Mouse (Mus musculus) frontal cortex, postnatal 36 days (tissue): ENCODE results near the gene Sec62.

Experiments
- DNase-seq, 2 experiments: peaks; one replicate each; pipeline ENCODE4 v3.0.0; 2022; ENCODE audit warnings: low spot score in 2 of 2

Sec62 gene

GRCm38 (mm10) chr3:30792737-30793402 is at the start of gene Sec62:
Gene Sec62 (plus strand): TSS chr3:30792875.
- peak; percentile 94 for DNase-seq

- peak in 1 of 2 experiments; percentile 28 for DNase-seq
Measured at GRCm38 (mm10) chr3:30742891-30743290, 49.8 kb upstream of the Sec62 start.

GRCm38 (mm10) chr3:30746006-30746405 is 46.7 kb upstream of the Sec62 start, which contains the start of gene Samd7:
Gene Samd7 (plus strand): TSS chr3:30746293.
- no peak for DNase-seq

- DNase-seq: no peak
Measured at GRCm38 (mm10) chr3:30748316-30748715, 44.4 kb upstream of the Sec62 start.

- no peak for DNase-seq
Measured at GRCm38 (mm10) chr3:30754696-30755095, 38.0 kb upstream of the Sec62 start.

- no peak for DNase-seq
Measured at GRCm38 (mm10) chr3:30764877-30765276, 27.8 kb upstream of the Sec62 start.

GRCm38 (mm10) chr3:30765311-30766027 is 27.2 kb upstream of the Sec62 start:
- no peak for DNase-seq

GRCm38 (mm10) chr3:30766177-30766576 is 26.5 kb upstream of the Sec62 start:
- DNase-seq: no peak

- DNase-seq: peak; percentile 23 to 64
Measured at GRCm38 (mm10) chr3:30767271-30767670, 25.4 kb upstream of the Sec62 start.

GRCm38 (mm10) chr3:30769755-30770515 is 22.7 kb upstream of the Sec62 start:
- no peak for DNase-seq

- no peak for DNase-seq
Measured at GRCm38 (mm10) chr3:30771560-30771959, 21.1 kb upstream of the Sec62 start.

- DNase-seq: no peak
Measured at GRCm38 (mm10) chr3:30772631-30773030, 20.0 kb upstream of the Sec62 start.

- peak; percentile 19 to 33 for DNase-seq
Measured at GRCm38 (mm10) chr3:30774677-30775076, 18.0 kb upstream of the Sec62 start.

GRCm38 (mm10) chr3:30777984-30778383 is 14.7 kb upstream of the Sec62 start:
- DNase-seq: no peak

- DNase-seq: no peak
Measured at GRCm38 (mm10) chr3:30788531-30788930, 4.1 kb upstream of the Sec62 start.

- peak; percentile 35 to 38 for DNase-seq
Measured at GRCm38 (mm10) chr3:30793403-30794221, 937 bp downstream of the Sec62 start.

GRCm38 (mm10) chr3:30802171-30802570 is 9.5 kb downstream of the Sec62 start:
- DNase-seq: no peak

GRCm38 (mm10) chr3:30812881-30813280 is 20.2 kb downstream of the Sec62 start:
- no peak for DNase-seq

GRCm38 (mm10) chr3:30818630-30819125 is 26.0 kb downstream of the Sec62 start:
- no peak for DNase-seq

GRCm38 (mm10) chr3:30822163-30822562 is 29.5 kb downstream of the Sec62 start:
- DNase-seq: no peak

GRCm38 (mm10) chr3:30826069-30826468 is 33.4 kb downstream of the Sec62 start:
- DNase-seq: no peak
